Mouse (Mus musculus): ENCODE data around the gene Arhgef33. TPM values are rescaled to one million over a fixed set of nuclear protein-coding genes. Genes with fewer than 3 reads are reported as not detected.

Arhgef33 gene
- total and polyA plus RNA-seq, 2 experiments from 2014 or later = 2.2 to 7.7 TPM

GRCm38 (mm10) chr17:80385671-80386070, 78.5 kb downstream of the Arhgef33 start:
- H3K4me3 ChIP-seq (ENCODE audit: low read depth, low read length) = no peak overlapping the region
- no peaks in the 10 kb centered on the region for H3K4me1 ChIP-seq (ENCODE audit: insufficient read depth, low read length)
- H3K9me3 ChIP-seq (ENCODE audit: low read length) = no peaks in the 10 kb centered on the region
- DNase-seq (ENCODE audit: low spot score) (no peak), ATAC-seq (ENCODE audit: low FRiP score) (no peak)
- H3K4me2 ChIP-seq (ENCODE audit: low read depth, low read length, poor library complexity, severe bottlenecking) = no peak overlapping the region
- 63% methylated on average over 1 of the region's 1 CpGs for WGBS
- no peak for TF ChIP-seq CTCF (IDR thresholded peaks at IDR 0.05)
- H3K9ac ChIP-seq (replicated peaks; ENCODE audit: low read length, poor library complexity, severe bottlenecking) = no peak overlapping the region
- H3K36me3 ChIP-seq (ENCODE audit: insufficient read depth, low read length) = no peaks in the 10 kb centered on the region
- no peaks in the 10 kb centered on the region for H3K27me3 ChIP-seq (ENCODE audit: insufficient read depth, low read length)
- no peak overlapping the region for H3K27ac ChIP-seq (ENCODE audit: low read depth, low read length)

GRCm38 (mm10) chr17:80390024-80390423, 82.8 kb downstream of the Arhgef33 start:
- H3K9ac ChIP-seq (replicated peaks; ENCODE audit: low read length, poor library complexity, severe bottlenecking) = no peak overlapping the region
- H3K27me3 ChIP-seq (ENCODE audit: insufficient read depth, low read length) = no peaks in the 10 kb centered on the region
- TF ChIP-seq CTCF (IDR thresholded peaks at IDR 0.05) = no peak
- H3K4me2 ChIP-seq (ENCODE audit: low read depth, low read length, poor library complexity, severe bottlenecking) = no peak overlapping the region
- no peak for DNase-seq (ENCODE audit: low spot score)
- H3K27ac ChIP-seq (ENCODE audit: low read depth, low read length) = no peak overlapping the region
- H3K9me3 ChIP-seq (ENCODE audit: low read length) = no peaks in the 10 kb centered on the region
- no peak for ATAC-seq (ENCODE audit: low FRiP score)
- no peaks in the 10 kb centered on the region for H3K36me3 ChIP-seq (ENCODE audit: insufficient read depth, low read length)
- no peak overlapping the region for H3K4me3 ChIP-seq (ENCODE audit: low read depth, low read length)
- no peaks in the 10 kb centered on the region for H3K4me1 ChIP-seq (ENCODE audit: insufficient read depth, low read length)
- WGBS = 66% methylated on average over 10 of the region's 10 CpGs

- H3K4me1 ChIP-seq (ENCODE audit: insufficient read depth, low read length) = no peaks in the 10 kb centered on the region
- peak overlapping the region; percentile 47 for H3K4me3 ChIP-seq (ENCODE audit: low read depth, low read length)
- no peaks in the 10 kb centered on the region for H3K9me3 ChIP-seq (ENCODE audit: low read length)
- H3K27me3 ChIP-seq (ENCODE audit: insufficient read depth, low read length) = no peaks in the 10 kb centered on the region
- H3K27ac ChIP-seq (ENCODE audit: low read depth, low read length) = no peak overlapping the region
- DNase-seq (ENCODE audit: low spot score) (peak; percentile 64), ATAC-seq (ENCODE audit: low FRiP score) (peak; percentile 85)
- peak; percentile 65 for TF ChIP-seq CTCF (IDR thresholded peaks at IDR 0.05)
- H3K9ac ChIP-seq (replicated peaks; ENCODE audit: low read length, poor library complexity, severe bottlenecking) = 0 out of 2 replicates have a peak overlapping the region, but pooled peaks have one; percentile 20
- H3K36me3 ChIP-seq (ENCODE audit: insufficient read depth, low read length) = no peaks in the 10 kb centered on the region
- peak overlapping the region; percentile 59 for H3K4me2 ChIP-seq (ENCODE audit: low read depth, low read length, poor library complexity, severe bottlenecking)
- WGBS = 15% methylated on average over 17 of the region's 17 CpGs
These were observed 84.5 kb downstream of the Arhgef33 start for GRCm38 (mm10) chr17:80391423-80392403.

GRCm38 (mm10) chr17:80398243-80398642, 91.0 kb downstream of the Arhgef33 start:
- ATAC-seq (ENCODE audit: low FRiP score) = no peak

GRCm38 (mm10) chr17:80411182-80411581, 104.0 kb downstream of the Arhgef33 start:
- Histone ChIP-seq H3K9ac (replicated peaks; ENCODE audit: low read length, poor library complexity, severe bottlenecking) (no peak overlapping the region), H3K4me2 (ENCODE audit: low read depth, low read length, poor library complexity, severe bottlenecking) (no peak overlapping the region), H3K4me3 (ENCODE audit: low read depth, low read length) (no peak overlapping the region), H3K27ac (ENCODE audit: low read depth, low read length) (no peak overlapping the region), H3K36me3 (ENCODE audit: insufficient read depth, low read length) (peaks cover 41% of the 10 kb centered on the region), H3K27me3 (ENCODE audit: insufficient read depth, low read length) (no peaks in the 10 kb centered on the region), H3K9me3 (ENCODE audit: low read length) (no peaks in the 10 kb centered on the region), H3K4me1 (ENCODE audit: insufficient read depth, low read length) (no peaks in the 10 kb centered on the region)
- ATAC-seq (ENCODE audit: low FRiP score) = no peak
- peak; percentile 9 for DNase-seq (ENCODE audit: low spot score)
- WGBS = 56% methylated on average over 1 of the region's 1 CpGs
- peak; percentile 65 for TF ChIP-seq CTCF (IDR thresholded peaks at IDR 0.05)

More at GRCm38 (mm10) chr17:80398243-80398642, 91.0 kb downstream of the Arhgef33 start:
- peaks cover 18% of the 10 kb centered on the region for H3K36me3 ChIP-seq (ENCODE audit: insufficient read depth, low read length)
- 93% methylated on average over 7 of the region's 7 CpGs for WGBS
- no peaks in the 10 kb centered on the region for H3K9me3 ChIP-seq (ENCODE audit: low read length)
- H3K27me3 ChIP-seq (ENCODE audit: insufficient read depth, low read length) = no peaks in the 10 kb centered on the region
- TF ChIP-seq CTCF (IDR thresholded peaks at IDR 0.05) = no peak
- no peak overlapping the region for H3K9ac ChIP-seq (replicated peaks; ENCODE audit: low read length, poor library complexity, severe bottlenecking)
- no peak overlapping the region for H3K4me3 ChIP-seq (ENCODE audit: low read depth, low read length)
- H3K27ac ChIP-seq (ENCODE audit: low read depth, low read length) = no peak overlapping the region
- H3K4me2 ChIP-seq (ENCODE audit: low read depth, low read length, poor library complexity, severe bottlenecking) = no peak overlapping the region
- no peak for DNase-seq (ENCODE audit: low spot score)
- no peaks in the 10 kb centered on the region for H3K4me1 ChIP-seq (ENCODE audit: insufficient read depth, low read length)

- no peak for ATAC-seq (ENCODE audit: low FRiP score)
- no peak overlapping the region for H3K27ac ChIP-seq (ENCODE audit: low read depth, low read length)
- no peak for DNase-seq (ENCODE audit: low spot score)
- no peak overlapping the region for H3K4me3 ChIP-seq (ENCODE audit: low read depth, low read length)
- H3K4me1 ChIP-seq (ENCODE audit: insufficient read depth, low read length) = no peaks in the 10 kb centered on the region
- 84% methylated on average over 10 of the region's 10 CpGs for WGBS
- H3K36me3 ChIP-seq (ENCODE audit: insufficient read depth, low read length) = peaks cover 43% of the 10 kb centered on the region
- H3K4me2 ChIP-seq (ENCODE audit: low read depth, low read length, poor library complexity, severe bottlenecking) = no peak overlapping the region
- no peaks in the 10 kb centered on the region for H3K27me3 ChIP-seq (ENCODE audit: insufficient read depth, low read length)
- H3K9ac ChIP-seq (replicated peaks; ENCODE audit: low read length, poor library complexity, severe bottlenecking) = no peak overlapping the region
- no peaks in the 10 kb centered on the region for H3K9me3 ChIP-seq (ENCODE audit: low read length)
- no peak for TF ChIP-seq CTCF (IDR thresholded peaks at IDR 0.05)
These were observed 111.5 kb downstream of the Arhgef33 start for GRCm38 (mm10) chr17:80418572-80419210.
